Mouse (Mus musculus) brain, embryonic 14.5 days (tissue): ENCODE results near the gene Tgfbr2.

Experiments
- CTCF ChIP-seq: fragments of 200-500 bp; IDR thresholded peaks from 2 replicates; pipeline ENCODE4 v1.5.1; 2012; ENCODE audit warnings: inconsistent platforms, mild to moderate bottlenecking, moderate library complexity, borderline replicate concordance; ENCODE audit not compliant: insufficient read depth, insufficient read length; ENCODE audit errors: extremely low read depth
- POLR2A ChIP-seq: fragments of 200-500 bp; IDR thresholded peaks from 2 replicates; pipeline ENCODE4 v1.6.1; 2012; ENCODE audit warnings: mild to moderate bottlenecking, inconsistent platforms, borderline replicate concordance; ENCODE audit not compliant: poor library complexity, insufficient read depth, insufficient read length, severe bottlenecking; ENCODE audit errors: extremely low read depth

DNA sequence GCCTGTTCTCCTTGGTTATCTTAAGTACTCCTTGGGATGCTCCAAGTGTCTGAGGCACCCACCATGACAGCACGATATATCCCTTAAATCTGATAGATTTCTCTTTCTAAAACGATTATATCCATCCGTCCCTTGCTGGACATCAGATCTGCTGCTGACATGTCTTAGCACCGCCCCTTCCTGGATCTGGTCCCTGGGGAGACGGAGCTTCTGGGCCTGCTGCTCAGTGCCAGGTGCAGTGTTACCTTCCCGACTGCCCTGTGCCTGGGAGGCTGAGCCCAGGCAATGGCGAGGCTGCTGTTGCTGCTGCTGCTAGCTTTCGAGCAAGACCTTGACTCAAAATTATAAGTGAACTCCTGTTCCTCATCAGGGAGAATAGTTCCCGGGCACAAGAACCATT, 75.1 kb downstream of the Tgfbr2 start:
- TF ChIP-seq POLR2A (no peak), CTCF (no peak)
